Mouse (Mus musculus) G1E-ER4 (cell line): ENCODE data around the gene Htra3. TPM values are rescaled to one million over a fixed set of nuclear protein-coding genes. Genes with fewer than 3 reads are reported as not detected.

Experiments used
- GATA1 ChIP-seq: IDR thresholded peaks from one replicate; pipeline ENCODE4 v1.8.0; 2012; ENCODE audit warnings: low read length, inconsistent platforms
- polyA plus RNA-seq: library from polyadenylated mRNA; stranded (reverse); fragments of >175 nt; gene quantifications from 2 replicates; pipeline ENCODE4 v1.2.3, GENCODE M21; 2012

Gene Htra3
- polyA plus RNA-seq, 1 experiment = not detected

DNA sequence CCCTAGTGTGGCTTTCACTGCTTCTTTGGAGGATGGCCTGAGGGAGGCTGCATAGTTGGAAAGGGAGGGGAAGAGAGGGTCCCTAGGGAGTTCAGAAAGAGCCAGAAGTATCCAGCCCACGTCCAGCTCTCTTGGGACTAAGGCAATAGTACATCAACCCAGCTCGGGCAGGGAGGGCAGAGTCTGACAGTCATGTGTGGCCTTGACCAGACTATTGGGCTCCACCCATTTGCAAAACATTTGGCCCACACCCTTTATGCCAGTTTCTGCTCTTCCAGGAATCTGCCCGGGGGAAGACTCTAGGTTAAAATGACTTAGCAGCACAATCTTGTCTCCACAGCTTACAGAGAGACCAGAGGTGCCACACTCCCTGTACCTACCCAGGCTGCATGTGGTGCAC is 30.9 kb upstream of the Htra3 start:
- no peak for TF ChIP-seq GATA1

DNA sequence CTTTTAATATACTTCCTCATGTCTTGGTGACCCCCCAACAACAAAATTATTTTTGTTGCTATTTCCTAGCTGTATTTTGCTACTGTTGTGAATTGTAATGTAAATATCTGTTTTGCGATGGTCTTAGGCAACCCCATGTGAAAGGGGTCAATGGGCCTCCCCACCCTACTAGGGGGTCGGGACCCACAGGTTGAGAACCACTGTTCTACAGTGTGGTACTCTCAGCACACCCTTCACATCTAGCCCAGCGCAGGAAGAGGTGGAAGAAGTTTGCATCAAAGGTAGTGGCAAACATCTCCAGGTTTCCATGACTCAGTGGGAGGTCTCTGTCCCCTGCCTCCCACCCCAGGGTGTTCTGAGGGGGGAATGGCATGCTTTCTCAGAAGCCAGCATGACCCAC is 25.8 kb upstream of the Htra3 start:
- TF ChIP-seq GATA1 = no peak

DNA sequence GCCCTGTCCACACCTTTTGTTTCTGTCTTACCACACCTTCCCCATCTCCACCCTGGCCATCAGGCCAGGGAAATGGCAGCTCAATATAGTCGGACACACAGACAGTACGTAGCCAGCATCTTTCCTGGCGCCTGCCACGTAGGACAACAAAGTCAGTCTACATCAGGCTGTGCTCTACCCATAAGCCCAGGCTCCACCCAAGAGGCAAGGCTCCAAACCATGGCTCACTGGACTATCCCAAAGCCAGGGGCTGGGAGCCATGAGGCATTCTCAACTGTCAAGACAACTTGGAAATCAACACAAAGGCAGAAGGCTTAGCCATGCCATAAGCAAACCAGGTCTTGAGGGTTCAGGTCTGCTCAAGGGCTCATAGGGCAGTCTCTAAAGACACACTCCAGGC is 24.2 kb upstream of the Htra3 start:
- no peak for TF ChIP-seq GATA1

GRCm38 (mm10) chr5:35703183-35703582 is 23.6 kb upstream of the Htra3 start:
- no peak for TF ChIP-seq GATA1

DNA sequence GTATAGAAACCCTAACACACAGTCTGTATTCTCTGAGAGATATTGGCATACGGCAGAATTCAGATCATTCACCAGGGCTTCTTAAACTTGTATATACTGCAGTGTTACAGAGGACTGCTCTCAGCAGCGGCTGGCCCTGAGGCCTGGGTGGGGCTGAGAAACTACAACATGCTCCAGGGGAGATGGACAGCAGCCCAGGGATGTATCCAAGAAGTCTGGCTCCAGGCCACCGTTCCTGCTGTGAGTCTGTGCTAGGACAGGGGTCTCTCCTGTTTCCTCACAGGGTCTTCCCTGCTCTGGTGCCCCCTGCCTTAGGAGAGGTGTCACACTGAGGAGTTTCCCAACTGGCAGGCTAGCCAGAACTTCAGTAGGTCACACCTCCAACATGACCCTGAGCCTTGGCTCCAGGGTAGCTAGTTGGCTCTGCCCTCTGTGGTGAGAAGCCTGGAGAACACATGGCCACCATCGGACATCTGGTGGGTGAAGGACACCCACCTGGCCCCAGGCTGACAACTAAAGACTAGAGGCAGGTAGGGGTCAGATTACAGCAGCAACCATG is 23.1 kb upstream of the Htra3 start:
- TF ChIP-seq GATA1 = no peak

DNA sequence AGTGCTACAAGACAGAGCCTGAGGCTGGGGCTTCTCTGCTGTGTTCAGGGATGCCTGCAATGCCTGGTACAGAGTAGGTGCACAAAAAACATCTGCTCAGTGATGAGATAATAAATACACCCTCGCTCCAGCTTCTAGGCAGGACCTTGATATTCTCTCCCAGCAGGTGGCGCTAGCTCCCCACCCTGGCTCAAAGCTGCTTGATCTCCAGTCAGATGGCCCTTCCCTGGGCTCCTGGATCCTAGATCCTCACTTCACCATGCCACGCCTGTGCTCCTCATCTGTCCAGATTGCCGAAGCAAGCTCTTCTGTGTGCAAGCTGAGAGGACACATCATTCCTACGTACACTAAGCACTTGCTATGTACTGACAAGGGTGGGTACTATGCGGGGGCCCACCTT is 21.5 kb upstream of the Htra3 start:
- no peak for TF ChIP-seq GATA1

DNA sequence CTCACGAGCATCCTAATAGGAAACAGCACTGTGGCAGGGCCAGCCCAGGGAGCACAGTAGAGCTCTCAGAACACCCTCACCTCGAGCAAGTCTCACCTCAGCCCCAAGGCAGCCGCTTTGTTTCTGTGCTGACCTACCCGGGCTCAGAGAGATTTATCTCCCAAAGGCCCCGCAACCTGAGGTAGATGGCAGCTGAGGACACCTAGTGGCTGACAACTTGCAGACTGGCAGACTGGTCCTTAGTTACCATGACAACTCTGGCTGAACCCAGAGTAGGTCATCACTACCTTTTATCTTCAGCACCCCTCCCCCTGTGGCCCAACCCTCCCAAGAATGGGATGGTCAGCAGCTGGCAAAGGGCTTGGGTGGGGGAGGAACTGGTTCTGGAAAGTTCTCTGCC is 16.2 kb upstream of the Htra3 start:
- TF ChIP-seq GATA1 = no peak

GRCm38 (mm10) chr5:35693638-35694037 is 14.1 kb upstream of the Htra3 start:
- no peak for TF ChIP-seq GATA1

DNA sequence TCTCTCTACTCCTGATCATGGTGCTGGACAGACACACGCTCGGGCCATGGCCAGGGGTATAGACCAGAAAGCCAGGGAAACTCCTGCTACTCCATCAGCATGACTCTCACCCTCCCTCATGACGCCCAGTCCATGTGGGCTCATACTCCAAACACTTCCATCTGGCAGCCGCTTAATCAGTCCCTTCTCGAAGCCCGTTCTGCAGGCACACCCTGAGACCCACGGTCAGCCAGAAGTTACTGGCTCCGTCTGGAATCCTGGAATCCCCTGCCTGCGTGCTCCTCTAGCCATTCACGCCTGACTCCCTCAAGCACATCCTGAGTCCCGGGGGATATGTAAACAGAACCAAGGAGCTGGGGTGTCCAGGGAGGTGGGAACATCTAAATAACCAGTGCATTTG is 11.7 kb upstream of the Htra3 start:
- TF ChIP-seq GATA1 = no peak

DNA sequence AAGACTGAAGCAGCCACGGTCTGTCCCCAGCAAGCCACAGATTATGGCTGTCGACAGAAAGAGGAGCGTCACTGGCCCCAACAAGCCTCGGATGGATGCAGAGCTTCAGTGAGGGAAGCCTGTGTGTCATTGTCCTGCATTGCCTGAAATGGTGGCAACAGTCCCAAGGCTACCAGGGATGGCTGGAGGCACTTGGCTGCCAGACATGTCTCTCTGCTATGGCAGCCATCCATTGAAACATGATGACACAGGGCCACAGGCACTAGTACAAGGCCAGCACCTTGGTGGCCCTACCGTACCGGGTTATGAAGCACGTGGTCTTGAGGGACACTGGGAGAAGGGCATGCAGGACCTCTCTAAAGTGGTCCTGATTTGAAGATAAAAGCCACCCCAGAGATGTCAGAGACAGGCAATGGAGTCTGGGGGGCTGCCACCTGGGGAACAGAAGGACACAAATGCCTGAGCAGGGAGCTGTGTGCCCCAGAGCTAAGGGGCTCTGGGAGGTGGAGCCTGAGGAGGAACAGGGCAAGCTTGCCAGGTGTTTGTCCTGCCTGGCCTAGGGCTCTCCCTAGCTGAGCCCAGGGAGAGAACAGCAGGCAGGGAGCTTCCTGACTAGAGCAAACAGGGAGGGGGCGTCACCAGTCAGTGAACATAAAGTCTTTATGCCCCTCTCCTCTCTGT is 11.0 kb upstream of the Htra3 start:
- TF ChIP-seq GATA1 = no peak

DNA sequence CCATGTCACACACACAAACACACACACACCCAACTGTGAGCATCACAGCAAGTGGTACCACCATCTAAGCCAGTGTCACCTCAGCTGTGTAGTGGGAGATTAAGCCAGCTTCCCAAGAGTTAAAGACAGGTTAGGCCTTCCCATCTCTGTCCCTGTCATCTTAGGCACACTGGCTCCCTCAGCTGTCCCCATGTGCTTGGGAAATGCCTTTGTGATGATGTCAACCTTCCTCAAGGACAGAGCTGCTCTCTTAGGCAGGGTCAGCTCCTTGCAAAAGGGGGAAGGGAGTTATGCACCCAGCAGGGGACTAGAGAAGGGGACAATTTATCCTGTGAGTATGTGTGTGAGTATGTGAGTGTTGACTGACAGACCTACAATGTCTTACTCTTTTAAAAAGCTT is 9.8 kb upstream of the Htra3 start:
- no peak for TF ChIP-seq GATA1

GRCm38 (mm10) chr5:35688851-35689250 is 9.3 kb upstream of the Htra3 start:
- TF ChIP-seq GATA1 = no peak

DNA sequence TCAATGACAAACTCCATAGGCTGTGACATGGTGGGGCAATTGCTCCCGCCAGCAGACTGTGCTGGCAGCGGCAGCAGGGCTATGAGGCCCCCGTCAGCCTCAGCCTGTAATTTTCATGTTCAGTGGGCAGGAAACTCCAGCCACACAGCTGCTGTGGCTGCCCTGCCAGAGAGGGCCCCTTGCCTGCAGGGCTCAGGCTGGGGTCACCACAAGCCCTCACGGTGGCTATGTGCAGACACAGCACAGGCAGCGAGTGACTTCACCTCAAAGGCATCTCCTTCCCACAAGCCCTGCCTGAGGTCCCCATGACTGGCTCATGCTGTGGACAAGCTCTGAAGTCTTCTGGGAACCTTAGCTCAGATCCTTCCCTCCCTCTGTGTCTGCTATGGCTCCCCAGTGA is 7.5 kb upstream of the Htra3 start:
- no peak for TF ChIP-seq GATA1

GRCm38 (mm10) chr5:35686336-35686735 is 6.8 kb upstream of the Htra3 start:
- no peak for TF ChIP-seq GATA1

GRCm38 (mm10) chr5:35685079-35685478 is 5.5 kb upstream of the Htra3 start:
- no peak for TF ChIP-seq GATA1

DNA sequence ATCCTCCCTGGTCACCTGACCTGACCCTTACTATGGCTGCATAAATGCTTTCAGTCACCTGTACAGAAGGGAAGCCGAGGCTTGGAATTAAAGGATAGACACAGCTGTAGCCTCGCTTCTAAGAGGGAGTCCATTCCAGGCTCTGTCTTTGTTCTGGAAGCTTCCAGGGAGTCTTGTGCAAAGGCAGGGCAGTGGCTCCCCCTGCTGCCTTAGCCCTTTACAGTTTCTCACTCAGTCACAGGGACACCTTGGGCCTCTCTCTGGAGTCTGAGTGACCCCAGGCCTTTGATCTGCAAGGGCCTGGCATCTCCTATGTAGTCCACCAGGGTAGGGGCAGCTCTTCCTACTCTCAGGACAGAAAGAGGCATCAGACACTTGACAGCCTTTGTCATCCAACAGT is 1.4 kb upstream of the Htra3 start:
- TF ChIP-seq GATA1 = no peak

DNA sequence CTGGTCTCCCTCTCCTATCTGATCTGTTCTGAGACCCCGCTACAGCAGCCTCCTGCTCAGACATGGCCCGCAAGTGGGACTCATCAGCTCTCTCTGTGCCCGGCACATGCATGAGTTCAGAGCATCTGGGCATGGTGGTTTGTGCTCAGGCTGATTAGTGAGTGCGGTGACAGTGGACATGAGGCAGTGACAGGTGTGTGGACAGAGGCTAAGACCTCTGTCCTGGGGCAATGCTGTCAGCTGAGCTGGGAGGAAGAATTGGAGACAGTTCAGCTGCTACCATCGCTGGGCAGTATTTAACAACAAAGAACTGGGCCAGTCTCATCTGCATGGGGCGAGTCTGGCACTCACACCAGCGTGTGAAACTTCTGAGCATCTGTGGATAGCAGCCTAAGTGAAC is 2.6 kb downstream of the Htra3 start:
- TF ChIP-seq GATA1 = no peak
